Mouse (Mus musculus): Measurements from ENCODE around the gene Tmsb15b1. TPM values are rescaled to one million over a fixed set of nuclear protein-coding genes. Genes with fewer than 3 reads are reported as not detected.

Tmsb15b1 gene
- polyA plus RNA-seq, 1 experiment from 2014 or later, result 8.4 TPM

DNA sequence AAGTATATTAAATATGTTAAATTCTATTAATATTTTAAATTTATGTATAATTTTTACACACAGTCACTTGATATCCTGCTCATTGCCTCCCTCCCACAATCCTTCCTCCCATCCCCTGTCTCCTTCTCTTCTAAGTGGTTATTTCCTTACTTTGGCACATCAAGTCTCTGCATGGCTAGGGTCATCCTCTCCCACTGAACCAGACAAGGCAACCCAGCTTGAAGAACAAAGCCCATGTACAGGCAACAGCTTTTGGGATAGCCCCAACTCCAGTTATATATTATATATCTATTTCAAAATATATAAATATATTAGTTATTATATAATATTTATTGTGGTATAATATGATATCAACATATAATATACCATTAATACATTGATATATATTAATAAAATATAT lies 50.8 kb downstream of the Tmsb15b1 start:
- no peak for DNase-seq (ENCODE audit: low spot score)
- H3K4me3 ChIP-seq (ENCODE audit: low read depth, low read length), result no peak overlapping the region

More for the DNA sequence above, 50.8 kb downstream of the Tmsb15b1 start:
- Histone ChIP-seq H3K4me1 (replicated peaks; ENCODE audit: control insufficient read depth, insufficient read depth, low read length) (no peaks in the 10 kb centered on the region), H3K9ac (ENCODE audit: low read depth, low read length) (no peak overlapping the region), H3K27ac (ENCODE audit: low read depth, low read length) (no peak overlapping the region), H3K9me3 (ENCODE audit: control insufficient read depth, low read length) (no peaks in the 10 kb centered on the region), H3K27me3 (replicated peaks; ENCODE audit: control insufficient read depth, insufficient read depth, low read length) (no peaks in the 10 kb centered on the region), H3K4me2 (no peak overlapping the region), H3K36me3 (ENCODE audit: control insufficient read depth, insufficient read depth, low read length) (no peaks in the 10 kb centered on the region)
- ATAC-seq (replicated peaks; ENCODE audit: low FRiP score), result no peak

Other genes with a start within 250 kb of the Tmsb15b1 start
- 419 and 436 TPM in 2 replicates for gene Morf4l2, start 233.2 kb downstream of the Tmsb15b1 start, polyA plus RNA-seq (2014; fragmentation: Nextera tagmentation; extraction: Ambion mirVana)
- gene Glra4, start 196.7 kb downstream of the Tmsb15b1 start, polyA plus RNA-seq (2014; fragmentation: Nextera tagmentation; extraction: Ambion mirVana), result 0.15 TPM in 1 of 2 replicates, not detected in the other
- gene Plp1, start 154.2 kb downstream of the Tmsb15b1 start, polyA plus RNA-seq (2014; fragmentation: Nextera tagmentation; extraction: Ambion mirVana), result 7.2 and 7.7 TPM in 2 replicates
- gene Rab9b, start 108.1 kb downstream of the Tmsb15b1 start, polyA plus RNA-seq (2014; fragmentation: Nextera tagmentation; extraction: Ambion mirVana), result not detected in 2 replicates
- gene H2bfm, start 49.5 kb downstream of the Tmsb15b1 start, polyA plus RNA-seq (2014; fragmentation: Nextera tagmentation; extraction: Ambion mirVana), result not detected in 2 replicates
- gene Tmsb15b2, start 1.4 kb downstream of the Tmsb15b1 start, polyA plus RNA-seq (2014; fragmentation: Nextera tagmentation; extraction: Ambion mirVana), result 14.5 and 21.1 TPM in 2 replicates
- 1.8 and 2.8 TPM in 2 replicates for gene Tmsb15l, start within 50 bp of the Tmsb15b1 start, polyA plus RNA-seq (2014; fragmentation: Nextera tagmentation; extraction: Ambion mirVana)
- 2.6 and 3.0 TPM in 2 replicates for gene Zcchc18, start 16.3 kb upstream of the Tmsb15b1 start, polyA plus RNA-seq (2014; fragmentation: Nextera tagmentation; extraction: Ambion mirVana)
- gene Slc25a53, start 61.4 kb upstream of the Tmsb15b1 start, polyA plus RNA-seq (2014; fragmentation: Nextera tagmentation; extraction: Ambion mirVana), result 3.7 and 5.0 TPM in 2 replicates
- 4.2 and 4.9 TPM in 2 replicates for gene Fam199x, start 72.7 kb upstream of the Tmsb15b1 start, polyA plus RNA-seq (2014; fragmentation: Nextera tagmentation; extraction: Ambion mirVana)
- gene Esx1, start 145.2 kb upstream of the Tmsb15b1 start, polyA plus RNA-seq (2014; fragmentation: Nextera tagmentation; extraction: Ambion mirVana), result not detected in 2 replicates

Data from liver, embryonic 11.5 days (tissue).